Mouse (Mus musculus): ENCODE data around the gene Cnih3. TPM values are rescaled to one million over a fixed set of nuclear protein-coding genes. Genes with fewer than 3 reads are reported as not detected.

The Cnih3 gene
- polyA plus RNA-seq, 1 experiment from 2014 or later = 0.10 TPM

DNA sequence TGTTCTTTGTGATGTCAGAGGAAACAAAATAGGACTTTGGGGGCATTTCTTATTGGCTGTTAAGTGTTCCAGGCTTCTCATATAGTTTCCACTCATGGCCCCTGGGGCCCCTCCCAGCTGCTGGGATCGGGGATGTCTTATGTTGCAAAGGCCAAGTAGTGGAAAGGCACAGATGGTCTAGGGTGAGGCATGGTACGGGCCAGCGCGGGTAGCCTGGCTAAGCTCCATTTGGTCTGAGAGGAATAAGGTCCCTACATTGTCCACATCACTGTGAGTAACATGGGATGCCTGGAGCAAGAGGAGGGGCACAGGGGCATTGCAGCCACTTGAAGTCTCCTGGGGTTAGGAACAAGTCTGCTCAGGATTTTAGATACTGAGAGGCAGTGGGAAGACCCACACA, 95.1 kb downstream of the Cnih3 start:
- no peak for DNase-seq (ENCODE audit: low spot score)

DNA sequence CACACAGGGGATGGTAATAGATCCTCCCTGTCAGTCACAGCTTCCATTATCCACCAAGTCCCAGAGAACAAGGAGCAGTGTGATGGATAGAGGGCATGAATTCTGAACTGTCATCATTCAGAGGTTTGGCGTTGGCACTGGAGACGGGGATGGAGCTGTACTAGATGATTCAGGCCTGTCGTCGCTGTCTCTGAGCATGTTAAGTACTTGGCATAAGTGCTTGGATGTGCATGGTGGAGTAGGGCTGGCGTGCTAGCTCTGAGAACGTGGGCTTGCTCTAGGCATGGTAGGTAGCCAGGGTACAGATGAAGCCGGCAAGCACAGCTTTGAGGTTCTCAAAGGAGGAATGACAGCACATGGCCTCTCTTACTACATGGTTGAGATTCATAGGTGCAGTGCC, 95.6 kb downstream of the Cnih3 start:
- DNase-seq (ENCODE audit: low spot score) = no peak

DNA sequence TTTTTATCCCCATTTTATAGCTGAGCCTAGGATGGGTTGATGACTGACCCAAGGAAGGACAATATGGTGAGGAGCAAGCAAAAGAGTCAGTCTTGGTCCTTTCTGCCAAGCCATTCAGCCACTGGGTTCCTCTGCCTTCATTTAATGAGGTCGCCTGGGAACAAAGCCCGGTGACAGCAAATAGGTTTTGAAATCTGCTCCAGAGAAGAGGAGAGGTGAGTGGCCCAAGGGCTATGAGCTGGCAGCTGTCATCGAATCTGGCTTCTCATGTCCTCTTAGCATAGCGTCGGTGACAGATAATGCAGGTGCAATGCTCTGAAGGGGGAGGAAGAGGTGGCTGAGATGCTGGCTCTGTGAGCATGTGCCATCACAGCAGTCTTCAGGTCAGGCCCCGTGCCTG, 100.7 kb downstream of the Cnih3 start:
- no peak for DNase-seq (ENCODE audit: low spot score)

DNA sequence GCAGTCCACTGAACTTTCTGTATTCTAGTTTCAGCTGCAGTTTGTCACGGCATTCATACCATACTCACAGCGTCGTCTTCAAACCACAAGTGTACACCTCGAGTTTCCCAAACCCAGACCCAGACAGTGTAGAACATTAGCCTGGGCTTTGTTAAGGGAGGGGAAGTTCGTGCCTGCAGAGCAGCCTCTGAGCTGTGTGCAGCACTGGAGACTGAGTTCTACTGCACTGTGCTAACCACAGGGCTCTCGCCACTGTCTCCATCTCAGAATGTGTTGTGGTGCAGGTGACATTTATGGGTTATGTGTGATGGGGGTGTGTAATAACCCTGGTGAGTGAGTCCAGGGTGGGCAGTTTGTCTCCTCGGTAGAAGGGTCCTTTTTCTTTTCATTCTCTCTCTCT, 104.5 kb downstream of the Cnih3 start:
- no peak for DNase-seq (ENCODE audit: low spot score)

- no peak for DNase-seq (ENCODE audit: low spot score)
Observed at GRCm38 (mm10) chr1:181459431-181460105, 107.1 kb downstream of the Cnih3 start.

DNA sequence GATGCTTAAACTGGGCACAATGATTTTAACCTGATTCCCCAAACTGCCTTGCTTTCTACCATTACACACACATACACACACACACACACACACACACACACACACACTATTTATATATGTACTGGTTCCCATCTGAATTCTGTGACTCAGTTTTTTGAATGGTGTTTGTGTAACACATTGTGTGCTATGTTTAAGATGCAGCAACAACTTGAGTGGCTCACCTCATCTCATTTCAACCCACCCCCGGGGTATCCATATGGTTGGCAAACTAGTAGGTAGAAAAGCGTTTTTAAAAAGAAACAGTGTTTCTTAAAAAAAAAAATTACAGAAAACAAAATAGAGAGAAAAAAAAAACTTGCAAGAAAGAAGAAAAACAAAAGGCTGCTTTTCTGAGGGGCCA, 107.9 kb downstream of the Cnih3 start:
- DNase-seq (ENCODE audit: low spot score) = no peak

DNA sequence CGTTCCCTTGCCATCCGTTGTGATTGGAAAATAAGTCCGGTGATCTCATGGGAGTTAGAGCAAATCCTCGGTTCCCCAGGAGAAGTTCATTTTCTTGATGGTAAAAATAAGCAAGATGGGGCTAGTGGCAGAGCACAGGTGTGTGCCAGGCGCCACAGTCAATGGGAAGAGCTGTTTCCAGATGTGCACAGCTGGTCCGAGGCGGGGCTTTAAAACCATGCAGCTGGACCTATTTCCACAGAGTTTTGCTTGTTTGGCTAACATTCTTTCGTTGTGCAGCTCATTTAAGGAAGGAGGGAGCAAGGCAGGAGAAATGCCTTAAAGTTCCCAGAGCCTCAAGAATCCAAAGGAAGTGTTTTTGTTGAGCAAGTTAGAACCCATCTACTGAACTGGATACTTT, 109.1 kb downstream of the Cnih3 start:
- DNase-seq (ENCODE audit: low spot score) = no peak

- no peak for DNase-seq (ENCODE audit: low spot score)
Observed at GRCm38 (mm10) chr1:181462051-181462905, 109.8 kb downstream of the Cnih3 start.

GRCm38 (mm10) chr1:181462906-181463179, 110.4 kb downstream of the Cnih3 start:
- DNase-seq (ENCODE audit: low spot score) = no peak

GRCm38 (mm10) chr1:181465027-181465426, 112.6 kb downstream of the Cnih3 start:
- peak; percentile 26 for DNase-seq (ENCODE audit: low spot score)

- no peak for DNase-seq (ENCODE audit: low spot score)
Observed at GRCm38 (mm10) chr1:181466040-181466439, 113.6 kb downstream of the Cnih3 start.

DNA sequence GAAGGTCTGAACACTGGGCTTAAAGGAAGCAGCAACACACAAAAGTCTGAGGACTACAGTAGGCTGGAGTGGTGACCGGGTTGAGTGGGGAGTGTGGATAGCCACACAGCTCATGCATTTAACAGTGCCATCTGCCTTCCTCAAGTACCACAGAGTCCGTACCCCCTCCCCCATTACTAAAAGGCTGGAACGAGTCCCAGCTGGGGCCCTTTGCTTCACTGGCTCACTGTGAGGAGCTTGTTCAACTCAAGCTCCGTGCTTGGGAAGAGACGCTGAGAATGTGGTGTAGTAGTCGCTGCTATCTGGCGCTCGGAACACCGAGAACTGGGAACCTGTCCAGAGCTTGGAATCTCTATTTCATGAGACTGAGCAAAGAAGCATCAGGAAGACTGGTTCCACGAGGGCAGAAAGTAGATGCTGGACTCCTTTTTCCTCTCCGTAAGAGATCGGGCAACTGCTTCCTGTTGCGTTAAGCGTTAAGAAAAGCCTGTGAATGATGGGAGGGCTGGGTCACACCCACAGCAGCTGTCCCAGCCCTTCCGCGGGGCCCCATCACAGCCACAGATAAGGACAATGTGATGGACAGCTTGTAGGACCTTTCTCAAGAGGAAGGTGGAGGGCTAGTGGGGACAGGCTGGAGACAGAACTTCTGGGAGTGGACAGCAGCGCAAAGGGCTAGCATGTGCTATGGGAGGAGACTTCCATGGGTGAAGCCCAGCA, 114.3 kb downstream of the Cnih3 start:
- no peak for DNase-seq (ENCODE audit: low spot score)

DNA sequence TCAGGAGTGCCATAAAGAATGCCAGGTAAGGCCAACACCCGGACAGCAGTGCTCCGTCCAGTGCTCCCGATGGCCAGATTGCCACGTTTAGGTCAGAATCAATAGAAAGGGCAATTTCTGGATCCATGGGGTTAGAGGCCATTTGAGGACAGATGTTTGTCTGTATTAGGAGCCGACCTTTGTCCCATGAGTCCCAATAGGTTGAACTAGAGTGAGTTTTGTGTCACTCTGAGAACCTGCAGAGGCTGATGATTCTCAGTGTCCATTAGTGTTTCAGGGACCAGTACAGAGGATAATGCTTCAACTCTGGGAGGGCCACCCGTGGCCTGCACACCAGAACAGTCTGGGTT, 114.9 kb downstream of the Cnih3 start:
- DNase-seq (ENCODE audit: low spot score) = no peak

DNA sequence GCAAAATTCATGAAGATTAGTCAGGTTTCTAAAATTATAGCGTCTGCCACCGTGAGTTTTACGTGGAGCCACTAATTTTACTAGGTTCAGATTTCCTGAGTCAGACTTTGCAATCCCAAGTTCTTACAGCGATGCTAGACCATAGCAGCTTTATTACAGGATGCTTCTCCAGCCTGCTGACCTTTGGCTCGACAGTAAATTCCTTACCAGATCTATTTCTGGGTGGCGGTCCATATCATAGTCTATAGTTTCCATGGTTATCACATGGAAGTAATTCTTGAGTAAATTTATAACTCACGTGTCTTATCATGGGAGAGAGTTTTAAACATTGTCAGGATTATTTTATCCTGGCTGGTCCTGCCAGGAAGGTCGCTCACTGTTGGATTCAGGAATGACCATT, 117.0 kb downstream of the Cnih3 start:
- DNase-seq (ENCODE audit: low spot score) = no peak

DNA sequence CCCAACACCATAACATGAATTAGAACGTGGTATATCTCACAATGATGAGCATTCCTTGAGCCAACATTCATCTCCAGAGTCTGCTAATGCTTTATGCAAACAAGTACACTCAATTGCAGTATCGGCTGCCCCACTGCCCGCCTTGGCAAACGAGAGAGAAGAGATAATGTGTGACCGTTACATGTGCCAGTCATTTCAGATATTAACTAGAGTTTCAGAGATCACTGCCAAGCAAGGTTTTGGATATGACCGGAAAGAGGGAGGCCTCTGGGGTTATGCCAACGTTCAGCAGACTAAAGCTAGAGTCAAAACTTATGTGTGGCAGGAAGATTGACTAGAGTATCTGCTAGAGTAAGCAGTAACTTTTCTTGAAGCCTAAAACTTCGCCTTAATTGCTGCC, 123.7 kb downstream of the Cnih3 start:
- no peak for DNase-seq (ENCODE audit: low spot score)

DNA sequence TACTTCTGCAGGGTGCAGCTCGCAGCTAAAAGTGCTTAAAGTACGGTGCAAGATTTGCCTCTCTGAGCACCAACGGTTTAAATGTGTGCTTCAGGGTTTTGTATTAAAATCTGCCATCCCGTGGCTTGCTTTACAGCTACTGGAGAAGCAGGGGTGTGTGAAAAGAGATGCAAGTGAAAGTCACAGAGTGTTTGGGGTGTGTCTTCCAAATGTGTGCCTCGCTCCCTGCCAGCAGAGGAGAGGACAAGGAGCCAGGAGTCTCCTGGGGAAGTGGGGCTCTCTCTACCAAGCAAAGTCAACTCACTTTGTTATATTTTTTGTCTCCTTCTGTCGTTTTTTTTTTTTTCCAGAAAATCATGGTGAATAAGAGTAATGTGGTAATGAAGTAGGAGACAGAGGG, 124.1 kb downstream of the Cnih3 start:
- DNase-seq (ENCODE audit: low spot score) = no peak

- no peak for DNase-seq (ENCODE audit: low spot score)
Observed at GRCm38 (mm10) chr1:181484696-181485095, 132.3 kb downstream of the Cnih3 start.

GRCm38 (mm10) chr1:181503471-181503870, 151.0 kb downstream of the Cnih3 start:
- no peak for DNase-seq (ENCODE audit: low spot score)

DNA sequence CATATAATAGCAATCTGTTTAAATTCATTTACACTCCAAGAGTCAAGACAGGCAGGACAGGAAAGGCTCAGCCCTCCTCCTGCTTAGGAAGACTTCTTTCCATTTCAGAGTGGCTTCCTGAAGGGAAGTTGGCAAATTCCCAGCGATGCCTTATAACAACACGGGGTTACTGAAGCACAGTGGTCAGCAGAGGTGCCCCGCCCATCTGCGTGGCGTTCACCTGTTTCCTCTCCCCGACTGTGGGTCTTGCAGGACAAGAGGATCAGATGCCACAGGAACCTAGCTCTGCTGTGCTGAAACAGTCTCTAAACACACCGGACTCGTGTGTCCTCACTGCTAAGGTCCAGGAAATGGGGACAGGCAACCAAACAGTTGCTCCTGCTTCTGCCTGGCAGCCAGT, 152.9 kb downstream of the Cnih3 start:
- DNase-seq (ENCODE audit: low spot score) = no peak
